14 mouse cellular contexts compared by ENCODE assay signal in the genomic region with DNA sequence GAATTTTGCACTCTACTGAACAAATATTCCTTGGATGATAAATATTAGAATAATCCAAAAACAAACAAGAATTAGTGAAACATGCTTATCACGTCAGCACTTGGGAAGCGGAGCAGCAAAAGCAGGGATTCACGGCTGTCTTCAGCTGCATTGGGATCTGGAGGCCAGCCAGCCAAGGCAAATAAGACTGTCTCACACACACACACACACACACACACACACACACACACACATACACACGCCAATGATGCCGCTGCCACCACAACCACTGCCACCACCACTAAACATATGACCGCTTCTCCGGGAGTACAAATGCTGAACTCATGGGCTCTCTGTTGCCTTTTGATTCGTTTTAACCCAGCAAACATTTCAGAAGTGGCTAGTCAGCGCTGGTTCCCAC. TPM values are rescaled to one million over a fixed set of nuclear protein-coding genes. Genes with fewer than 3 reads are reported as not detected.
DNase-seq lines count a peak whose midpoint lies in the region; ATAC-seq and TF ChIP-seq lines count a peak whose summit lies in the region.
"Had no signal": no experiment of that assay in that cellular context is flagged by ENCODE, and none has a peak within 500 bp of the region (broad histone marks: within the 10 kb centered on the region; RNA-seq: fewer than 3 reads in every experiment).

No protein-coding gene starts in this region.

- no peak for TF ChIP-seq EP300 in stomach, postnatal 0 days (optimal IDR thresholded peaks at IDR 0.05)

- H3K9ac ChIP-seq in hindbrain, embryonic 16.5 days (ENCODE audit: low read depth, low read length), result no peak overlapping the region; the same call in 1 of the 2 replicates
- no peak overlapping the region for H3K9ac ChIP-seq in hindbrain, embryonic 13.5 days
- no peak overlapping the region for H3K9ac ChIP-seq in lung, embryonic 16.5 days (ENCODE audit: low read length)
- peak overlapping the region; percentile 13; the same call in 1 of the 2 replicates for H3K9ac ChIP-seq in stomach, postnatal 0 days (ENCODE audit: low read length)
- H3K9ac ChIP-seq in kidney, embryonic 16.5 days (replicated peaks; ENCODE audit: low read length), result no peak overlapping the region
- H3K9ac ChIP-seq: embryonic facial prominence, embryonic 13.5 days; kidney, embryonic 15.5 days had no signal

- peaks cover 14% of the 10 kb centered on the region for H3K27me3 ChIP-seq in hindbrain, embryonic 16.5 days (replicated peaks; ENCODE audit: control insufficient read depth, insufficient read depth, low read length)
- H3K27me3 ChIP-seq in hindbrain, embryonic 13.5 days, result peaks cover 57% of the 10 kb centered on the region
- peaks cover 14% of the 10 kb centered on the region for H3K27me3 ChIP-seq in lung, embryonic 16.5 days (ENCODE audit: control insufficient read depth, insufficient read depth, low read depth, low read length)
- no peaks in the 10 kb centered on the region; the same call in 1 of the 2 replicates for H3K27me3 ChIP-seq in stomach, postnatal 0 days (ENCODE audit: control insufficient read depth, insufficient read depth, low read length)
- H3K27me3 ChIP-seq in kidney, embryonic 16.5 days (ENCODE audit: insufficient read depth, low read length), result peaks cover 41% of the 10 kb centered on the region

- no peak overlapping the region for H3K4me3 ChIP-seq in hindbrain, embryonic 16.5 days (ENCODE audit: low read length)
- no peak overlapping the region for H3K4me3 ChIP-seq in hindbrain, embryonic 13.5 days
- H3K4me3 ChIP-seq in lung, embryonic 16.5 days (ENCODE audit: low read length), result no peak overlapping the region
- H3K4me3 ChIP-seq in stomach, postnatal 0 days (ENCODE audit: low read depth, low read length), result 0 out of 2 replicates have a peak overlapping the region, but pooled peaks have one; percentile 75
- H3K4me3 ChIP-seq in kidney, embryonic 16.5 days (ENCODE audit: low read length), result no peak overlapping the region
- H3K4me3 ChIP-seq: embryonic facial prominence, embryonic 13.5 days had no signal

- H3K4me1 ChIP-seq in hindbrain, embryonic 16.5 days (ENCODE audit: control insufficient read depth, insufficient read depth, low read depth, low read length), result peaks cover 16% of the 10 kb centered on the region
- peaks cover 40% of the 10 kb centered on the region for H3K4me1 ChIP-seq in hindbrain, embryonic 13.5 days (replicated peaks)
- H3K4me1 ChIP-seq in lung, embryonic 16.5 days (replicated peaks; ENCODE audit: control insufficient read depth, insufficient read depth, low read length), result peaks cover 6% of the 10 kb centered on the region; the same call in 1 of the 2 replicates
- no peaks in the 10 kb centered on the region for H3K4me1 ChIP-seq in stomach, postnatal 0 days (replicated peaks; ENCODE audit: control insufficient read depth, insufficient read depth)
- H3K4me1 ChIP-seq in kidney, embryonic 16.5 days (ENCODE audit: insufficient read depth, low read length), result peaks cover 20% of the 10 kb centered on the region

- H3K27ac ChIP-seq in hindbrain, embryonic 16.5 days (ENCODE audit: low read depth, low read length), result no peak overlapping the region
- H3K27ac ChIP-seq in hindbrain, embryonic 13.5 days, result no peak overlapping the region
- H3K27ac ChIP-seq in lung, embryonic 16.5 days (ENCODE audit: low read length), result no peak overlapping the region
- H3K27ac ChIP-seq in stomach, postnatal 0 days (replicated peaks), result peak overlapping the region; percentile 69
- no peak overlapping the region for H3K27ac ChIP-seq in kidney, embryonic 16.5 days (ENCODE audit: low read length)
- H3K27ac ChIP-seq: embryonic facial prominence, embryonic 13.5 days; kidney, embryonic 15.5 days had no signal

- no peak for DNase-seq in lung, postnatal 25 days (ENCODE audit: low spot score)
- peak; percentile 56 for DNase-seq in right cerebral cortex, postnatal 4 days
- DNase-seq in right cerebral cortex, postnatal 36 days (ENCODE audit: low spot score in 2 of 2), result no peak
- DNase-seq in stomach, postnatal 0 days (ENCODE audit: low spot score), result no peak
- DNase-seq: heart, adult 18-20 months; thymus, postnatal 25 days had no signal

- H3K9me3 ChIP-seq in hindbrain, embryonic 16.5 days (ENCODE audit: control insufficient read depth, low read length), result peaks cover 3% of the 10 kb centered on the region; the same call in 1 of the 2 replicates
- no peaks in the 10 kb centered on the region for H3K9me3 ChIP-seq in hindbrain, embryonic 13.5 days
- no peaks in the 10 kb centered on the region for H3K9me3 ChIP-seq in lung, embryonic 16.5 days (ENCODE audit: control insufficient read depth, low read length)
- H3K9me3 ChIP-seq in stomach, postnatal 0 days (ENCODE audit: control insufficient read depth, low read length), result no peaks in the 10 kb centered on the region
- H3K9me3 ChIP-seq in kidney, embryonic 16.5 days (ENCODE audit: low read length), result no peaks in the 10 kb centered on the region
- H3K9me3 ChIP-seq: kidney, embryonic 15.5 days had no signal

- H3K4me2 ChIP-seq in hindbrain, embryonic 16.5 days (ENCODE audit: low read length), result peak overlapping the region; percentile 92
- H3K4me2 ChIP-seq in hindbrain, embryonic 13.5 days, result no peak overlapping the region
- peak overlapping the region; percentile 82; the same call in 1 of the 2 replicates for H3K4me2 ChIP-seq in lung, embryonic 16.5 days (ENCODE audit: low read depth, low read length)
- peak overlapping the region; percentile 62 for H3K4me2 ChIP-seq in stomach, postnatal 0 days (replicated peaks; ENCODE audit: low read depth)
- H3K4me2 ChIP-seq in kidney, embryonic 16.5 days (replicated peaks; ENCODE audit: low read depth, low read length), result no peak overlapping the region
- H3K4me2 ChIP-seq: embryonic facial prominence, embryonic 13.5 days had no signal

- TF ChIP-seq CTCF in stomach, postnatal 0 days (IDR thresholded peaks at IDR 0.05; ENCODE audit: low read depth), result no peak

- 73% methylated on average over 9 of the region's 9 CpGs for WGBS in hindbrain, embryonic 16.5 days
- 75% methylated on average over 9 of the region's 9 CpGs for WGBS in hindbrain, embryonic 13.5 days
- 61% methylated on average over 9 of the region's 9 CpGs for WGBS in lung, embryonic 16.5 days
- 45% methylated on average over 9 of the region's 9 CpGs for WGBS in stomach, postnatal 0 days
- WGBS in kidney, embryonic 16.5 days, result 83% methylated on average over 9 of the region's 9 CpGs

- no peaks in the 10 kb centered on the region for H3K36me3 ChIP-seq in hindbrain, embryonic 16.5 days (ENCODE audit: control insufficient read depth, insufficient read depth, low read length)
- no peaks in the 10 kb centered on the region for H3K36me3 ChIP-seq in hindbrain, embryonic 13.5 days
- H3K36me3 ChIP-seq in lung, embryonic 16.5 days (ENCODE audit: control insufficient read depth, insufficient read depth, low read length), result no peaks in the 10 kb centered on the region
- no peaks in the 10 kb centered on the region for H3K36me3 ChIP-seq in stomach, postnatal 0 days (ENCODE audit: control insufficient read depth, insufficient read depth, low read length)
- no peaks in the 10 kb centered on the region for H3K36me3 ChIP-seq in kidney, embryonic 16.5 days (ENCODE audit: insufficient read depth, low read length)
- H3K36me3 ChIP-seq: embryonic facial prominence, embryonic 13.5 days; kidney, embryonic 15.5 days had no signal

- ATAC-seq in hindbrain, embryonic 16.5 days, result no peak
- ATAC-seq in hindbrain, embryonic 13.5 days (ENCODE audit: low FRiP score), result no peak
- no peak for ATAC-seq in lung, embryonic 16.5 days (ENCODE audit: low read depth)
- no peak for ATAC-seq in stomach, postnatal 0 days (ENCODE audit: low FRiP score, low TSS enrichment)
- ATAC-seq in kidney, embryonic 16.5 days (ENCODE audit: low FRiP score, low TSS enrichment), result no peak

RNA-seq across cellular contexts. Expression of gene Gm13889, which starts 3.3 kb away (rescaled TPM):
- polyA plus RNA-seq in hindbrain, embryonic 16.5 days (2015; fragmentation: Nextera tagmentation; extraction: Ambion mirVana), result 7.1 and 7.4 TPM in 2 replicates
- polyA plus RNA-seq in hindbrain, embryonic 13.5 days (2015; fragmentation: Nextera tagmentation; extraction: Ambion mirVana), result 5.3 and 6.4 TPM in 2 replicates
- 23.4 and 26.8 TPM in 2 replicates for polyA plus RNA-seq in lung, embryonic 16.5 days (2015; fragmentation: Nextera tagmentation; extraction: Ambion mirVana)
- 70.7 and 82.0 TPM in 2 replicates for polyA plus RNA-seq in stomach, postnatal 0 days (2015; fragmentation: Nextera tagmentation; extraction: Ambion mirVana)
- polyA plus RNA-seq in kidney, embryonic 16.5 days (2015; fragmentation: Nextera tagmentation; extraction: Ambion mirVana), result 9.5 and 10.0 TPM in 2 replicates

RNA-seq across cellular contexts. Expression of gene Gm27027, which starts 42.4 kb away (rescaled TPM):
- polyA plus RNA-seq in hindbrain, embryonic 16.5 days (2015; fragmentation: Nextera tagmentation; extraction: Ambion mirVana), result not detected in 2 replicates
- not detected in 2 replicates for polyA plus RNA-seq in hindbrain, embryonic 13.5 days (2015; fragmentation: Nextera tagmentation; extraction: Ambion mirVana)
- polyA plus RNA-seq in lung, embryonic 16.5 days (2015; fragmentation: Nextera tagmentation; extraction: Ambion mirVana), result not detected in 2 replicates
- not detected in 2 replicates for polyA plus RNA-seq in stomach, postnatal 0 days (2015; fragmentation: Nextera tagmentation; extraction: Ambion mirVana)
- polyA plus RNA-seq in kidney, embryonic 16.5 days (2015; fragmentation: Nextera tagmentation; extraction: Ambion mirVana), result not detected in 2 replicates
- polyA plus RNA-seq: embryonic facial prominence, embryonic 13.5 days; heart, embryonic 16.5 days; kidney, embryonic 15.5 days; liver, adult 2 months had no signal

RNA-seq across cellular contexts. Expression of gene Alkbh3, which starts 56.9 kb away (rescaled TPM):
- polyA plus RNA-seq in hindbrain, embryonic 16.5 days (2015; fragmentation: Nextera tagmentation; extraction: Ambion mirVana), result 43.6 and 44.7 TPM in 2 replicates
- polyA plus RNA-seq in hindbrain, embryonic 13.5 days (2015; fragmentation: Nextera tagmentation; extraction: Ambion mirVana), result 46.3 and 48.5 TPM in 2 replicates
- polyA plus RNA-seq in lung, embryonic 16.5 days (2015; fragmentation: Nextera tagmentation; extraction: Ambion mirVana), result 63.0 and 70.0 TPM in 2 replicates
- 46.2 and 50.4 TPM in 2 replicates for polyA plus RNA-seq in stomach, postnatal 0 days (2015; fragmentation: Nextera tagmentation; extraction: Ambion mirVana)
- polyA plus RNA-seq in kidney, embryonic 16.5 days (2015; fragmentation: Nextera tagmentation; extraction: Ambion mirVana), result 67.3 and 67.5 TPM in 2 replicates

Comparison
In these comparisons a context has a peak if more than half of its experiments do, and no peak if none do; other contexts are left out.
1. H3K4me2 ChIP-seq: peak in hindbrain, embryonic 16.5 days (single experiment), lung, embryonic 16.5 days (single experiment) and stomach, postnatal 0 days (single experiment); none in hindbrain, embryonic 13.5 days (single experiment) and kidney, embryonic 16.5 days (single experiment).